Mouse (Mus musculus): ENCODE data around the gene Fryl.
A peak's percentile ranks its signal among the peaks of the same experiment; 100 is the strongest.

Fryl gene

DNA sequence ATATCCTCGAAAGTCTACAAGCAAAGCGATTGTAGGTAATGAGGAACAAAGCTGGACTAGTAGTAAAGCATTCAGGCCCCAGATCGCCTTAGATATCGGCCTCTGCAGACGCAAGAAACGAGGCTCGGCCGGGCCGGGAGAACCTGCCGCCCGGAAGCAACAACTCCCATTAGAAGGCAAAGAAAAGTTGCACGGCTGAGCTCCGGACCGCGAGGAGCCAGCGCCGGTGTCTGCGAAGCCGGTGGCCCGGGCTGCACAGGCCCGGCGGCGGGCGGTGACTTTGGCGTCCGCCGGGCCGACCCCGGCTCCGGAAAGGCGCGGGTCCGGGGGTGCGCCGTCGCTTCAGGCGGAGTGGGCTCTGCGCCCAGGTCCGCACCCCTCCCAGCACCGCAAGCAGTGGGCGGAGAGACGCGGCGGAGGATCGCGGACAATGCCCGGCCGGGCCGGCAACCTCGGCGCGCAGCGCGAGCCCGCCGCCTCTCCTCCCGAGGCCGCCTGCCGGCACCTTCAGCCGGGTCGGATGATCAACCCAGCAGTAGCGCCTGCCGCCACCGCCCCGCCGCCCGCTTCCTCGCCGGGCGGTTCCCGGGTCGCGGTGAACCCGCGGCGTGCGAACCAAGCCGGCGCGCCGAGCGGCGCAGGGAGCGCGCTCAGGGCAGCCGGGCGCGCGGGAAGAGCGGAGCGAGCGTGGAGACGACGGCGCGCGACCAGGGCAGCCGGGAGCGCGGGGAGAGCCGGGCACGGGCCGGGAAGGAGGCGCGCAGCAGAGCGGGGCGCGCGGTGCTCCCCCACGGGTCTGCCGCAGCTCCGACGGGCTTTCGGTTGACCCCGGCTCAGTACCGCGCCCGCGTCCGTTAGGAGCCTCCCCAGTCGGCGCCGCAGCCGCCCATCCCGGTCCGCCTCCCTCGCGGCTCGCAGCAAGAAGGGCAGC, 833 bp downstream of the Fryl start:
- DNase-seq = peak; percentile 50 to 62

DNA sequence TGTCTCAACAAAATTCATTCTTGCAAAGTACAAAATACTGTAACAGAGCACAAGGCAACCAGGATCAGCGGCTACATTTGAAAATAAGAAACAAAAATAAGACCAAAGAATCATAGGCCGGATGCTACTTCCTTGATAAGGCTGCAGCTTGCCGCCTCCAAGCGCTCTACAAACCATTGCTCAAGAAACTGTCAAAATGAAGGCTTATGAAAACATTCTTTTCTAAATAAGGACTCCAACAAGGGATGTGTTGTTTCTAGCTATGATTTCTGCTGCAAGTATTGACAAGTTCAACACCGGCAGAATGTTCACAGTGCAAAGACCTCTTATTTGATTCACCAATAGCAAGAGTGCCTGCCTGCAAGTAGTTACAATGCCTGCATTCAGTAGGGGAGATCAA, 1.8 kb downstream of the Fryl start:
- peak in 1 of 2 experiments; percentile 15 for DNase-seq

DNA sequence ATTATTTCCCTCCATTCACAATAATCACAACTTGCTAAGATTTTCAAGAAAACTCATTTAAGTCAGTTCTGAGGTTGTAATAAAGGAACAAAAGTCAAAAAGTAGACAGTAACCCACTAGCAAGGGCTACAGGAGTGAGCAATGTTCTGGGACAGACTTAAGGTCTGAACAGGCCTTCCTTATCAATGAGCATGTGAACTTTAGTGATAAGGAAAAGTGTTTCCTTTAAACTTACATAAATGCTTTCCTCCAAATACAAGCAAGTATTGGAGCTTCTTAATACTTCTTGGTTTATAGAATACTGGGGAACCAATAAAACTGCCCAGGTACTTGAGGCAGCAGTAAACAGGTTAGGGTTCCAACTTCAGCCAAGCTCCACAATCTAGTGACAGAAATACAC, 3.7 kb downstream of the Fryl start:
- no peak for DNase-seq

DNA sequence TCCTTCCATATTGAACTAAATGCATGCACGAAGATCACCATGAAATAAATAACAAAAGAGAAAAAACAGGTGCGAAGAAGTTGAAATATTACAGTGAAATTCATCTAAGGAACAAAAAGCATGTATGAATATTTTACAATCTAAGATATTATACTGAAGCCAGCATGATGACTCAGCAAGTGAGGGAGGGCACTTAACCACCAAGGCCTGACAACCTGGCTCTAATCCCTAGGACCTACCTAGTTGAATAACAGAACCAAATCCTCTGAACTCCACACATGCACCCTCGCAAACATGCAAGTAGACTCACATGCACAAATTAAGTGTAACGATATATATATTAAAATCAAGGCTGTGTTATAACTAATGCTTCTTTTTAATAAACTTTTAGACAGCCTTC, 7.1 kb downstream of the Fryl start:
- DNase-seq = no peak

DNA sequence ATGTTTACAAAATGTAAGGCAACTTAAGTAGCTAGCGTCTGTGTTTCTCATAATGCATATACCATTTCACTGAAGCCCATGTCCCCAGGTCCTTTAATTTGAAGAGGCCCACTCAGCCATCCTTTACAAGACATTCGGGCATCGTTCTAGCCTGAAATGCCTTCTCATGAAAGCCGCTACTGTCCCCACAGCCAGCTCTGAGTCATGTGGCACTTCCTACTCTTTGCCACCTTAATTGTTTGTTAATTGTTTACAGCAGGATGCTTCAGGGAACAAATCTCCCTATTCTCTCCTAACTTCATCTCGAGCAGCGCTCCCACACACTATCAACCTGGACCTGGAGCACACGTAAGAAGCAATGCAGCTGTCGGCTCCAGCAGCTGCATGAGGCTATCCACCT, 8.2 kb downstream of the Fryl start:
- DNase-seq = no peak

DNA sequence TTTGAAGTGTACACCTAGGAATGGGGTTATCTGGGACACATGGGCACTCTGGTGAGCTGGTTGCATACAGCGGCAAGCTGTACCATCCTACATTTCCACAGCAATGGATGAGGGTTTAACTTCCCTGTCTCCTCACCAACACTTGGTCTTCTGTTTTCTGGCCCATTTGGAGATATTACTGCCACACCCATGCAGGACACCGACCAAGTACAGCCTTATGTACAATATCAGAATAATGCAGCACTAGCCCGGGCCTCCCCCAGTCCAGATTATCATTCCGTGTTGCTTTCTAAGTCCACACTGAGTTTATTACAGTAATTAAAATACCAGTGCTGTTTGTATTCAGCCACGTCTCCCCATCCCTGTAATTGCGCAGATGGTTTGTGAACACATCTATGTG, 10.0 kb downstream of the Fryl start:
- no peak for DNase-seq

DNA sequence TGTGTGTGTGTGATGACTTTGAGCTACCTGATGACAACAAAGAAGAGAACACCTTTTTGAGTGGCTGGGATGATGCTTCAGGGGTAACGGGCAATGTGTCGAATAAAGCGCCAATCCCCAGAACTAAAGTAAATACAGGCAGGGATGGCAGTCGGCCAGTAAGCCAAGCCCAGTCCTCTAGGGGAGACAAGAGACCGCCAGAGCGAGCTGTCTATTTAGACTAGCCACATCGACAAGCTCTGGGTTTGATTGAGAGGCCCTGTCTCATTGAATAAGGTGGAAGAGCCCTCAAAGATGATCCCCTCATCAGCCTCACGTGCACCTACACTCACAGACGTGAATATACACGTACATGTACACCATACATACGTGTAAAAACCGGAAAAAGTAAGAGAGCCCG, 12.0 kb downstream of the Fryl start:
- no peak for DNase-seq

DNA sequence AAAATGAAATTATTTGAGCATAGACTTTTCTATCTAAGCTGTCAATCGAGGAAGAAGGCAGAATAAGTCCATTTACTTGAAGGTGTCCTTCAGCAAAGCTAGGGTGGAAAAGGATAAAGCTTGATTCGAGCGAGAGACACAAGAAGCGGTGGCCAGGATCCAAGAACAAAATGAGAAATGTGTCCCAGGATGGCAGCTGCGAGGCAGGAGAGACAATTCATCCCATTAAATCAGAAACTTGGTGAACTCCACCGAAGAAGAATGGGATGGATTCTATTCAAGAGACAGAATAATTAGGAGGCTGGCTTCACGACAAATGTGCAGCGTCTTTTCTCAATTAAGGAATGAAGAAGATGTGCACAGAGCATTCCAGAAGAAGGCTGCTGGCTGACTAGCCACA, 14.5 kb downstream of the Fryl start:
- DNase-seq = no peak

DNA sequence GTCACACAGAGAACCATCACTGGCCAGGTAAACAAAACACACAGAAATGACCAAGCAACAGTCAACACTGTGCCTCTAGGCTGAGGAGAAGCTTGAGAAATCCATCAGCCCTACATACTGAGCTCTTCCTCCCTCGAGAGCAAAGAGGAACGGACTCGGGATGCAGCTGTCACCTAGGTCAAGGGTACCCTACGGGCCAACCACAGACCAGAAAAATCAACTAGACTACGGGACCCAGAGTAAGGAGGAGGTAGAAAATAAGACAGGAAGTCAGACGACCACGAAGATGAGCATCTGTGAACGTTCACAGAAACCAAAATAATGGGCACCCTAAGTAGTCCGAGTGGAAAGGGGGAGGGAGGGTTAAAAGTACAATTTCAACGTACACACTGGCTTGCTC, 15.1 kb downstream of the Fryl start:
- DNase-seq = peak; percentile 56 to 57

DNA sequence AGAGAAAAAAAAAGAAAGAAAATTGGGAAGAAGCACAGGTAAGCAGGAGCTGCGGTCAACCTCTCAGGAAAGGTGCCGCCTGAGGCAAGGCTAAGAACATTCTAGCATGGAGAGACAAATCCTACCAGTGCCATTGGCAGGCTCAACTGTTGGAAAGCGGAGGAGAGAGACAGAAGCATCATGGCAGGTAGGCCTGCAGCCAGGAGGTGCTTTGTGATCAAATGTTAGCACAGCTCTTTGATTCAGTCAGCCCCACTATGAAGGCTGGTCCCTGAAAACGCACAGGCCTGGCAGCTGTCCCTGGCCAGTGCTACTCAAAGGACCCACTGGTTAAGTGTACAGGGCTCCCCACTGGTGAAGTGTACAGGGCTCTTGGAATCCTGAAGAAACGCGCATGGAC, 16.0 kb downstream of the Fryl start:
- no peak for DNase-seq

DNA sequence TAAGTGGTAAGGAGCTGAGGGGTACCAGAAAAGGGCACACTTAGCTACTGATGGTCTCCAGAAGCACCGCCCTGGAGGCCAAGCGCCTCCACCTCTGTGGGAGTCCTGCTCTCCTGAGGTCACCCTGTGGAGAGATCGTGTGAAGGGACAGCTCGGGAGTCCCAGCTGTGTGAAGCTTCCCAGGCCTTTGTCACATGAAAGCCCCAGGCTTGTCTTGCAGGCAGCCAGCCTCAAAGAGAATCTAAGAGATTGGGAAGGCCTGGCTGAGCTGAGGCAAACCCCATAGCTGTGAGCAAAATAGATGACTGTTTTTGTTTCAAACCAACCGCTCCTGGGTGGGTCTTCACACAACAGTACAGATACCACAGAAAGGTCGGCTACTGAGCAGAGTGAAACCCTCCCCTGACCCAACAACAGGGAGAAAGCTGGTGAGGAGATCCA, 19.5 kb downstream of the Fryl start:
- DNase-seq = no peak

DNA sequence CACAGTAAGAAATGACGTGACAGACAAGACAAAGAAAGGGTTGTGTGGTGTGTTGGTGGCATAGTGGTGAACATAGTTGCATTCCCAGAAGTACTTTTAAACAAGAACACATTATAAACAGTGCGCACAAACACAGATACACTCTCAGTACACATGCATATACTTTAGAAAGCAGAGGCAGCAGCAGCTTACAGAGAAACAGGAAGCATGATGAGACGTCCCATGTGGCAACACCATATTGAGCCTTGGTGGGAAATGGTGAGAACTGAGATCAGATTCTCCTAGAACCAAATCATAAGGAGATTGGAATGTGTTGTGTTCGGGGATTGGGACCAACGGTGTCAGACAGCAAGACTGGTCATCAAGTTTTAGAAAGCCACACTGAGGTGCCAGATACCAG, 21.2 kb downstream of the Fryl start:
- no peak for DNase-seq

DNA sequence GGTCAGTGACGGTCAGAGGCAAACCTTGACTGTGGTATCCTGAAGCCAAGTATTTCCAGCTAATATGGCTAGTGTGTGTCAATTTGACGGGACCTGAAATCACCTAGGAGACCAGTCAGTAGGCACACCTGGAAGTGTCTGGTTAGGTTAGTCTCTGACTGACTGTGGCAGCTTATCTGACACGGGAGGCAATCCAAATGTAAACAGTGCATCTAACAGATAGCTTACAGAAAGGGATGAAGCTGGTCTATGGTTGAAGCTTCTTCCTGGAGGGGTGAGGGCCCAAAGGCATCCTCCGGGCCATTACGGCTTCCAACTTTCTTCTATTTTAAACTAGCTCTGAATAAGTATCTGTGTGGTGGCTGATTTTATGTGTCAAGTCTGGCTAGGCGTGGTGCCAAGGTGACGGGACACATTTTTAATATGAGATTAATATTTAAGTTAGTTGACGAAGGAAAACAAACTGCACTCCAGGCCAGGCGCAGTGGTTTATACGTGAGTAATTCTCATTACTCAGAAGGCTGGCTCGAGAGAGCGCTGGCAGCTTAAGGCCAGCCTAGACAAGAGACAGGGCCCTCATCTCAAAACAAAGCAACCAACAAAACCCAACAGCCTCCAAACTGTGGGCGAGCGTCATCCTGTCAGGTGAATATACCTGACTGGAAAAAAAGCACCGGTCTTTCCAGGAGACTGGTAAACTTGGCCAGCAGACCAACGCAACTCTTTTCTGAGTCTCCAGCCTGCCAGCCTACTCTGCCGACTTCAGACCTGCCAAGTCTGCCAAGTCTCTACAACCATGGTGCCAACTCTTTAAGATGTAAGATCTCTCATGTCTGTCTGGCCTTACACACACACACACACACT, 23.2 kb downstream of the Fryl start:
- no peak for DNase-seq

DNA sequence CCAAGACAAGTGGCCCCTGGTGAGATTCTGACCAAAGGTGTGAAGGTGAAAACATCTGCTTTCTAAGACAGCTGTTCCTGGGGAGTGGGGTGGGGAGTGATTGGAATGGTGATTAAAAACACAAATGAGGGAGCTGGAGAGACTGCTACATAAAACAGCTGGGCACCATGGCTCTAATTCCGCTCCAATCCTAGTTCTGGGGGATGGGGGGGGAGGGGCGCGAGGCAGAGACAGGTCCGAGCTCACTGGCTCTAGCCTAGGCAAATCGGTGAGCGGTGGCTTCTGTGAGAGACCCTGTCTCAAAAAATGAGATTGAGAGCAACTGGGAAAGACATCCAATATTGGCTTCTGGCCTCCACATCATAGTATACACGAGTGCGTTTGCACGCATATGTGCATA, 24.2 kb downstream of the Fryl start:
- no peak for DNase-seq

DNA sequence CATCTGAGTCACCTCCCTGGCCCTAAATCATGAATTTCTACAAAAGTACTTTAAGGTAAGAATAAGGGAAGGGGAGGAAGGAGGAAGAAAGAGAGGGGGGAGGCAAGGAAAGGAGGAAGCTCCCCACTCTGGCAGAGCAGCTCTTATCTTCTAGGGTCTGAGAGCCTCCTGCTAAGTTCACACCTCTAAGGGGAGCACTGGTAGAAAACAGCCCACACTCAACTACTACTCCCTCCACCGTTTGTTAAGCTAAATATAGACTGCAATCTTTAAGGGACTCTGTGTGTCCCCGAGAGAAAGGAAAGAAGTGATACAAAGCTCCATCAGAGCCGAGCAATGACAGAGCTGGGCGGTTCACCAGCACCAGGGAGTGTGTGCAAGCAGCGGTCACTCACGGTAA, 24.6 kb downstream of the Fryl start:
- DNase-seq = no peak

DNA sequence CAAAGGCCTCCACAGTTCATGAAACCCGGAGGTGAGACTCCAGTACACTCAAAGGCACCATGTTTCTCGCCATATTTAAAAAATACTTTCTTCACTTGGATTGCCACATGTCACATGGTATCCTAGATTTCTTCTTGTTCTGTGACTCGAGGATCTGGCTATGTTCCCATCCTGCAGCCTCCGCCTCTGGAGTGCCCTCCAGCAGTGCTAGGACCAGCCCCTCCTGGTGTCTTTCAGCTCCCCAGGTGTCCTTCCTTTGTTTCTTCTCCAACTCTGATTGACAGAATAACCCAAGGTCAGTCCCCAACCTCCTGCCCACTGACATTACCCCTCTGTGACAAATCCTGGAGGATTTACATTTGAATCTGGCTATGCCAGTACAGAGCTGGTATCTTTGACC, 26.2 kb downstream of the Fryl start:
- no peak for DNase-seq

DNA sequence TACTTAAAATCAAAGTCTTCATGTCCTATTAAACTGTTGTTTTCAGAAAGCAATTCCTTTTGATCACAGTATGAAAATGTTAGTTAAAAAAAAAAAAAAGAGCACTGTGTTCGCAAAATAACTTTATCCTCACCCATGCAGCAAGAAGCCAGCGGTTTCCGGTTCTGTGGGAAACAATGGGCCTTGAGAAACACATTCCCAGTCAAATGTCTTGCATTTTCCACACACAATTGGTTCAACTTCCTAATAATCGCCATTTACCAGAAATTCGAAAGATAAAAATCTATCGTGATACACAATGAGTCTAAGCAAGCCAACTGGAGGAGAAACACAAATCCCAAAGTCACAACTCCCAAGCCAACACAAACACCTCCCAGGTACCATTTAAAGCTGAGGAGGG, 27.0 kb downstream of the Fryl start:
- DNase-seq = no peak

DNA sequence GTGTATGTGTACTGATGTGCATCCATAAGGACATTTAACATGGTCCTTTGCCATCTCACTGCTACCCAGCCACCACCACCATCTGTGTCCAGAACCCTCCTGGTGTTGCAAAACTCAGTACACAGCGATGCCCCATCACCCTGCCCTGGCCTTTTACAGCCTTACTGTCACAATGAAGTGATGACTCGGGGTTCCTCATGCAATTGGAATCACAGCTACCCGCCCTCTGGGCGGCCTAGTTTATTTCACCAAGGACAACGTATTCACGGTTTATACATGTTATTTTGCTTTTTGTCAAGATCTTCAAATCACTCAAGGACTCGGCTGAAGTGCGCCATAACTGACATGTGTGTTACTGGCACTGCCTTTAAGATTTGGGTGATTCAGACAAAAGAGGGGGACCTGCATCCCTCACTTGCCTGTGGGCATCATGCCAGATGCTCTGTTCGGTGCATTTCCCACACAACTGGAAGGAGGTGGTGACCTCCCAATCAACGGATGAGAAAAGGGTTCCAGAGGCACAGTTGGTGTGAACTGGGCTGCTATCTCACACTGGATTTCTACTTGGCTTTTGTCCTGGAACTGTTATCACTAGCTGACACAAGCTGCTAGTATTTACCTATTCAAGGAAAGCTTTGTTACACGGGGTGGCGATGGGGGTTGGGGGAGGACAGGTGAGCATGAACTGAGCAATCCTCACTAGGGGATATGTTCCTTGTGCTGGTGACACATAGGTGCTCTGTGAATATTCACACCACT, 27.9 kb downstream of the Fryl start:
- DNase-seq = no peak

DNA sequence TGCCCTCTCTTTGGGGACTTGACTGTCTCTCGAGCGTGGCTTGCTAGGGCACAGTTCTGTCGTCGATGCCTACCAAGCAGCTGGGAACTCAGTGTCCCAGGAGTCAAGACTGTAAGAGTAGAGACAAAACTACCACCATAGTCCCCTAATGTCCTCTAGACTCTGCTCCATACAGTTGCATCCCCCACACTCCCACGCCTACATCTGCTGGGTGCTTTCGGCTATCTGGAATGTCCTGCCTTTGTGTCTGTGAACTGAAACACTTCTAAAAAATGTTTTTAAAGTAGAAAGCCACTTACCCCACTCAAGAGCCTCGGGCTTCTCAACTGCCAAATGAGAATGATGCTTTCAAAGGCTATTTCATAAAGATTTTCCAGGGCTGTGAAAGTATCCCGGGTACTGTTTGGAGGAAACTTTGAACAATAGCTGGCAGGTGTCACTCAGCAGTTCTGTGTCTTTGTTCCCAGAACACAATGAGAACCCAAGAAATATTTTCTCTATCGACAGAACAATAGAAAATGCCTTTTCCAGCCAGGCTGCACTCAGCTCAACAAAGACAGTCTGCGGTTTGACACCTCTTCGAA, 28.8 kb downstream of the Fryl start:
- no peak for DNase-seq

DNA sequence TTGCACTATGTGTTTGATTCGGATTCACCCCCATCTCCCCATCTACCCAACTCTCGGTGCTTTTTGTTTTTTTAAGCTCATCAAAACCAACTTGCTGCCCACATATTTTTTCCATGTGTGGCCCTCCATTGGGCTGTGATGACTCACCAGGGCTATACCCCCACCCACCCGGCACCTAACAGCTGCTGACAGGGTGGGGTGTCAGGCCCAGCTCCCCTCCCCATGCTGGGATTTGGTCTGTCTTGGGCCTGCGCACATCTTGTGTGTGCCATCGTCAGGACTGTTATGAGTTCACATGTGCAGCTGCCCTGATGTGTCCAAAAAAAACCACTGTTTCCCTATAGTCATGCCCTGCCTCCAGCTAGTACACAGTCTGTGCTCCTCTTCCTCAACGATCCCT, 33.4 kb downstream of the Fryl start:
- DNase-seq = no peak

DNA sequence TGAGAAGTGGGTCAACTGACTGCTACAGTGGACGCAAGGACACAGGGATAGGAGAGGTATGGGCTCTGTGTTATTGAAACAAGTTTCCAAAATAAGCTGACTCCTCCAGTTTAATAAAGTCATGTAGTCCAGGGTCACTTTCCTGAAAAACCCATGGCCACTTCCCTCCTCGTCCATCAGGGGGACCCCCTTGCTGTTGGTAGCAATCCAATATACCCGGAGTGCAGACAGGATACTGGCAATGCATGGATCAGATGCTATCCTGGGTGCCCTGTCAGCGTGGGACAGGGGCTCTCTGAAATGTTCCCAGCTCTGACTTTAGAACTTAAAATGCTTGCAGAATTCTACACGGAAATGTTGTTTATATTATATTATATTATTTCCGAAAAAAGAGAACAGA, 34.0 kb downstream of the Fryl start:
- DNase-seq = no peak

DNA sequence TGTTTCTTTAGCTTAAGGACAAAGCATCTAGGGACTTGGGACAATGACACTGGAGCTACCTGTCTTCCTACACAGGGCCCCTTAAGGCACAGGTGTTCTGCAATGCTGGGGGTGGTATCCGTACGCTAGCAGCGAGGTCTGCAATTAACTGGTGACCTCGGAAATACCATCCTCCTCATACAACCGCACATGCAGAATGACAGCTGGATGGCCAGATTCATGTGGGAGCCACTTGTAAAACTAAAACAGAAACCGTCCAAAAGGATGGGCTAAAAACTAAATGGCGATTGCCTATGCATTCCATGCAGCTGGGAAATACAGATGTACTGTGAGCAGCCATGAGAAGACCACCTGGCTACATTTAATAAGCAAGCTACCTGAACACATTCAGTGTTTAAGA, 34.6 kb downstream of the Fryl start:
- no peak for DNase-seq

DNA sequence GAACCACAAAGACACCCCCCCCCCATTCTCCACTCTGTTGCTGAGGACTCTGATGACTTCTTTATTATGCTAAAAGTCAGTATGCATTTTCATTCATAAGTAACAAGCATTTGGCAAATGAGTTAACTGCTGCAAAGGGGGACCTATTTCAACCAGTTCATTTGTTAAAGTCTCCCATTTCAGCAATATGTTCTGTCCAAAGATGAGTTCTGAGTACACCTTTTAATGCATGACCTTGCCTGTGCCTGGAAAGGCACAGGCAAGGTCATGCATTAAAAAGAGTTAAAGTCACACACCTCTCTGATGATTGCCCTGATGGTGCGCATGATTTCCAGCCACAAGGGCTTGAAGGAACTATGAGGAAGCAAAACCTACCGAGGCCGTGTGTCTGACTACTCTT, 36.7 kb downstream of the Fryl start:
- DNase-seq = no peak
